Comparison of ENCODE assay signal across 22 mouse cellular contexts in the genomic region with DNA sequence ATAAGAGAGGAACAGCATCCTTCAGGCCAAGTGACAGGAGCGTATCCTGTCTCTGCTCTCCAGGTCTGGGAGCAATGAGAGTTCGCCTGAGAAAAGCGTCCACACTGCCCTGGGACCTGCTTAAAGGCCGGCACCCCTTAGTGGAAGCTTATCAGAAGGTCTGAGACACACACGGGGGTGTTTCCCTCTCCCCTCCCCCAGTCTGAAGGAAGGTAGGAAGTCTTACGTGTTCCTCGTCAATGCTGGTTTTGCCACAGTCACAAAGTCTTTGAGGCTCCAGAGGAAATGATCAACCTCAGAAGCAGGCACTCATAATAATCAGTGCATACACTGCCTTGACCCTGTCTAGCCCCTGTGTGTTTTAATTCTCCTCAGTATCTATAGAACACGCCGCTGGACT. TPM values are rescaled to one million over a fixed set of nuclear protein-coding genes. Genes with fewer than 3 reads are reported as not detected.
"Had no signal": no experiment of that assay in that cellular context is flagged by ENCODE, and none has a peak within 500 bp of the region (broad histone marks: within the 10 kb centered on the region; RNA-seq: fewer than 3 reads in every experiment).

No protein-coding gene starts in this region.

- H3K4me1 ChIP-seq: stomach, embryonic 15.5 days had no signal

- ATAC-seq: midbrain, embryonic 13.5 days; midbrain, embryonic 15.5 days had no signal

- H3K27ac ChIP-seq: liver, embryonic 13.5 days; liver, embryonic 15.5 days; midbrain, embryonic 10.5 days; midbrain, embryonic 13.5 days; midbrain, embryonic 15.5 days; neural tube, embryonic 13.5 days; neural tube, embryonic 15.5 days; stomach, embryonic 15.5 days; stomach, postnatal 0 days had no signal

- H3K9me3 ChIP-seq: liver, embryonic 13.5 days; liver, embryonic 15.5 days; midbrain, embryonic 10.5 days; midbrain, embryonic 13.5 days; midbrain, embryonic 15.5 days; neural tube, embryonic 13.5 days; neural tube, embryonic 15.5 days; stomach, embryonic 15.5 days had no signal

- DNase-seq: liver, embryonic 13.5 days; lung, adult 18-20 months; lung, embryonic 14.5 days; lung, postnatal 10 days; lung, postnatal 4 days; retina, postnatal 1 day; right cerebral cortex, postnatal 14 days; thymus, adult 2 months; thymus, postnatal 25 days; thymus, postnatal 4 days had no signal

- H3K4me3 ChIP-seq: liver, embryonic 13.5 days; liver, embryonic 15.5 days; midbrain, embryonic 10.5 days; midbrain, embryonic 13.5 days; midbrain, embryonic 15.5 days; neural tube, embryonic 13.5 days; neural tube, embryonic 15.5 days; stomach, embryonic 15.5 days had no signal

- H3K9ac ChIP-seq: liver, embryonic 13.5 days; liver, embryonic 15.5 days; lung, embryonic 14.5 days; midbrain, embryonic 13.5 days; midbrain, embryonic 15.5 days; neural tube, embryonic 13.5 days; neural tube, embryonic 15.5 days; stomach, embryonic 15.5 days had no signal

- H3K36me3 ChIP-seq: liver, embryonic 13.5 days; liver, embryonic 15.5 days; midbrain, embryonic 10.5 days; midbrain, embryonic 13.5 days; midbrain, embryonic 15.5 days; neural tube, embryonic 13.5 days; neural tube, embryonic 15.5 days; stomach, embryonic 15.5 days had no signal

- H3K4me2 ChIP-seq: liver, embryonic 13.5 days; liver, embryonic 15.5 days; lung, embryonic 14.5 days; midbrain, embryonic 13.5 days; midbrain, embryonic 15.5 days; neural tube, embryonic 13.5 days; neural tube, embryonic 15.5 days; stomach, embryonic 15.5 days had no signal

- H3K27me3 ChIP-seq: midbrain, embryonic 13.5 days; midbrain, embryonic 15.5 days; neural tube, embryonic 13.5 days; neural tube, embryonic 15.5 days; stomach, embryonic 15.5 days had no signal

RNA-seq across cellular contexts. Expression of a gene that starts 58.1 kb away (rescaled TPM):
- polyA plus RNA-seq: liver, embryonic 13.5 days; liver, embryonic 15.5 days; midbrain, embryonic 10.5 days; midbrain, embryonic 13.5 days; midbrain, postnatal 0 days; neural tube, embryonic 11.5 days; neural tube, embryonic 15.5 days; spleen, adult 2 months; stomach, postnatal 0 days; testis, adult 2 months; thymus, adult 2 months had no signal
